Mouse (Mus musculus) stomach, postnatal 0 days (tissue): ENCODE data around the gene Ptchd4.

Experiments
- CTCF ChIP-seq: IDR thresholded peaks from 2 replicates; pipeline ENCODE4 v1.5.1; 2016; ENCODE audit warnings: antibody characterized with exemption, low read depth, mild to moderate bottlenecking, moderate library complexity
- EP300 ChIP-seq: optimal IDR thresholded peaks from 2 replicates; pipeline ENCODE3; 2016; ENCODE audit warnings: antibody characterized with exemption

DNA sequence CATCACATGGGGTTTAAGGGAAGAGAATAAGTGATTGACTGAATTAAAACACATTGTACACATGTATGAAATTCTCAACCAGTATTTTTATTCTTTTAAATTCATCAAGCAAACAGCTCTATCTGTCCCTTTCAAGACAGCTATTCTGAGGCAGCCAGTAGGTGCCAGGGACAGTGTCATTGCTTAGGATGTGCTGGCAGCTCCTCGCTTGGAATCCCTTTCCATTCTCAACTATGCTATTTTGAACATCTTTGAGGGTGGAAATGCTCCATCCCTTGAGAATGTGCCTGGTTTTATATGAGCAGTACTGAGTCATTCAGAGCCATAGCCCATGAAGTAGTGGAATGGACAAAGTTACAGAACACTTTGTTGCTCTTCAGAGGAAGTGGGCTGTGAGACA, 112.2 kb downstream of the Ptchd4 start:
- no peak for TF ChIP-seq CTCF
- no peak for TF ChIP-seq EP300
